Mouse (Mus musculus) MEL-GATA-1-ER (cell line): ENCODE measurements around the gene Fam71a.
A peak's percentile ranks its signal among the peaks of the same experiment; 100 is the strongest.

ENCODE experiments used
- DNase-seq: peaks from one replicate; pipeline ENCODE4 v3.0.0-alpha.2; 2012; ENCODE audit warnings: low read depth; ENCODE audit errors: extremely low read depth

The Fam71a gene

GRCm38 (mm10) chr1:191123696-191124095, 40.9 kb downstream of the Fam71a start:
- no peak for DNase-seq

GRCm38 (mm10) chr1:191122744-191123143, 41.9 kb downstream of the Fam71a start:
- DNase-seq, result peak; percentile 57

GRCm38 (mm10) chr1:191115514-191116238, 48.9 kb downstream of the Fam71a start:
- no peak for DNase-seq

GRCm38 (mm10) chr1:191114868-191115267, 49.7 kb downstream of the Fam71a start:
- peak; percentile 60 for DNase-seq
